Mouse (Mus musculus): Measurements from ENCODE around the gene Ociad1. TPM values are rescaled to one million over a fixed set of nuclear protein-coding genes. Genes with fewer than 3 reads are reported as not detected.

Gene Ociad1
- polyA plus RNA-seq, 1 experiment from 2014 or later: 264 TPM

GRCm38 (mm10) chr5:73339779-73340722 lies 47.5 kb downstream of the Ociad1 start:
- Histone ChIP-seq H3K27ac (ENCODE audit: low read depth, low read length) (no peak overlapping the region), H3K4me3 (ENCODE audit: low read depth, low read length) (no peak overlapping the region), H3K9ac (replicated peaks; ENCODE audit: low read depth, low read length) (no peak overlapping the region), H3K36me3 (ENCODE audit: control insufficient read depth, insufficient read depth, low read length) (no peaks in the 10 kb centered on the region), H3K4me1 (ENCODE audit: control insufficient read depth, insufficient read depth, low read length) (no peaks in the 10 kb centered on the region; the same call in 1 of the 2 replicates), H3K4me2 (ENCODE audit: low read depth, low read length) (no peak overlapping the region), H3K9me3 (ENCODE audit: control insufficient read depth, low read length) (no peaks in the 10 kb centered on the region), H3K27me3 (ENCODE audit: control insufficient read depth, insufficient read depth, low read length) (no peaks in the 10 kb centered on the region)
- no peak for ATAC-seq (ENCODE audit: low read depth)
- WGBS: 88% methylated on average over 9 of the region's 9 CpGs

- H3K4me1 ChIP-seq (ENCODE audit: control insufficient read depth, insufficient read depth, low read length): no peaks in the 10 kb centered on the region; the same call in 1 of the 2 replicates
- WGBS: 81% methylated on average over 8 of the region's 8 CpGs
- ATAC-seq (ENCODE audit: low read depth): no peak
Measured at GRCm38 (mm10) chr5:73340723-73341235, 48.2 kb downstream of the Ociad1 start, which contains the start of gene Ociad2. Gene Ociad2 (minus strand): TSS chr5:73341028.

DNA sequence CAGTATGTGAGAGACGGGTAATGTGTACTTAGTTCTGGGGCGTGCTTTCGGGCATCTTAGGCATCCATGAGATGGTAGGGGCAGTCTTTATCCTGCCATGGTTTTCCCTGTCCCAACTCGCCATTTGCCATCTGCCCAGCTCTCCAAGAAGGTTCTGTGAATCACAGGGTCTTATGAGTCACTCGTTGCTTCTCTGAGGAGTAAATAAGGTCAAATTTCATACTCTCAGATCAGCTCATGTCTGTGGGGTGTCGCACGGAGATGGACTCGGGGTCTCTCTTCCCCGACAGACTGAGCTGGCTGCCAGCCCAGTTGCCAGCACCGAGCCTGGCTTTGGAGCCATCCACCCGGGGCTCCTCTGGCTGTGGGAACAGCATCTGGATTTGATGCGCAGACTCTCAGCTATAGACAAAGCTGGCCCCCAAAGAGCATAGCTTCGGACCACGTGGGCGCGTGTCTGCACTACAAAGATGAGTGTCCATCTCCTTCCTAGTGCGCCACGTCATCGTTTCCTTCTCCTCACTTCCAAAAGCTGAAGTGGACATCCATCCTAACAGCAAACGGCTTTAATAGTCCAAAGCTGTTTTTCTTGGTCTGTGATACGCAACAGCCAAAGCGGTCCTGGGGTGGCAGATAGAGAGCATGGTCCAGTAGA lies 50.2 kb downstream of the Ociad1 start:
- ATAC-seq (ENCODE audit: low read depth): no peak
- H3K9ac ChIP-seq (replicated peaks; ENCODE audit: low read depth, low read length): no peak overlapping the region
- no peaks in the 10 kb centered on the region; the same call in 1 of the 2 replicates for H3K4me1 ChIP-seq (ENCODE audit: control insufficient read depth, insufficient read depth, low read length)
- no peak overlapping the region for H3K4me2 ChIP-seq (ENCODE audit: low read depth, low read length)
- no peak overlapping the region for H3K27ac ChIP-seq (ENCODE audit: low read depth, low read length)
- no peaks in the 10 kb centered on the region for H3K9me3 ChIP-seq (ENCODE audit: control insufficient read depth, low read length)
- H3K4me3 ChIP-seq (ENCODE audit: low read depth, low read length): no peak overlapping the region
- WGBS: 90% methylated on average over 22 of the region's 22 CpGs
- H3K36me3 ChIP-seq (ENCODE audit: control insufficient read depth, insufficient read depth, low read length): no peaks in the 10 kb centered on the region
- no peaks in the 10 kb centered on the region for H3K27me3 ChIP-seq (ENCODE audit: control insufficient read depth, insufficient read depth, low read length)

More at GRCm38 (mm10) chr5:73340723-73341235, 48.2 kb downstream of the Ociad1 start, which contains the start of gene Ociad2:
- Histone ChIP-seq H3K36me3 (ENCODE audit: control insufficient read depth, insufficient read depth, low read length) (no peaks in the 10 kb centered on the region), H3K4me2 (ENCODE audit: low read depth, low read length) (no peak within 1 kb of the TSS), H3K9me3 (ENCODE audit: control insufficient read depth, low read length) (no peaks in the 10 kb centered on the region), H3K27ac (ENCODE audit: low read depth, low read length) (no peak within 1 kb of the TSS), H3K27me3 (ENCODE audit: control insufficient read depth, insufficient read depth, low read length) (no peaks in the 10 kb centered on the region), H3K9ac (replicated peaks; ENCODE audit: low read depth, low read length) (no peak within 1 kb of the TSS), H3K4me3 (ENCODE audit: low read depth, low read length) (no peak within 1 kb of the TSS)

DNA sequence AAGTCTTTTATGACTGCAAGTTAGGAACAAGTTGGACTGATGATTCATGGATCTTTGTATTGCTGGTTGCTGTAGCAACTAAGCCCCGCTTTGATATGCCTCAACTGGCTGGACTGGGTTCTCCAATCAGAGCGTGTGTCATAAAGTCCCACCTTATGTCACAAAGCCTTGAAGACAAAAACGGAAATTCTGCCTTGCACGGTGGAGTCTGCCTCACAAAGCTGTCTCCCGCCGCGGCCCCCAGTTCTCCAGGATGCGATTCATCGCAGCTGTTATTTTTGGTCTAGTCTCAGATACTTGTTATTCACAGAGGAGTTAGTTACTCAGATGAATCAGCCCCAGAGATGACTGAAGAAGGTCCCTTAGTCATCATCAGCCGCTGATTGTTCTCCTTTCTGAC lies 51.7 kb downstream of the Ociad1 start:
- Histone ChIP-seq H3K4me2 (ENCODE audit: low read depth, low read length) (no peak overlapping the region), H3K4me3 (ENCODE audit: low read depth, low read length) (no peak overlapping the region), H3K9ac (replicated peaks; ENCODE audit: low read depth, low read length) (no peak overlapping the region), H3K27me3 (ENCODE audit: control insufficient read depth, insufficient read depth, low read length) (no peaks in the 10 kb centered on the region), H3K27ac (ENCODE audit: low read depth, low read length) (no peak overlapping the region), H3K9me3 (ENCODE audit: control insufficient read depth, low read length) (no peaks in the 10 kb centered on the region), H3K36me3 (ENCODE audit: control insufficient read depth, insufficient read depth, low read length) (no peaks in the 10 kb centered on the region), H3K4me1 (ENCODE audit: control insufficient read depth, insufficient read depth, low read length) (no peaks in the 10 kb centered on the region)
- ATAC-seq (ENCODE audit: low read depth): no peak
- 71% methylated on average over 10 of the region's 10 CpGs for WGBS

- no peaks in the 10 kb centered on the region for H3K9me3 ChIP-seq (ENCODE audit: control insufficient read depth, low read length)
- no peaks in the 10 kb centered on the region for H3K4me1 ChIP-seq (ENCODE audit: control insufficient read depth, insufficient read depth, low read length)
- no peaks in the 10 kb centered on the region for H3K36me3 ChIP-seq (ENCODE audit: control insufficient read depth, insufficient read depth, low read length)
- H3K27me3 ChIP-seq (ENCODE audit: control insufficient read depth, insufficient read depth, low read length): no peaks in the 10 kb centered on the region
- 82% methylated on average over 4 of the region's 4 CpGs for WGBS
- no peak for ATAC-seq (ENCODE audit: low read depth)
- H3K4me3 ChIP-seq (ENCODE audit: low read depth, low read length): no peak overlapping the region
- no peak overlapping the region for H3K27ac ChIP-seq (ENCODE audit: low read depth, low read length)
- no peak overlapping the region for H3K9ac ChIP-seq (replicated peaks; ENCODE audit: low read depth, low read length)
- H3K4me2 ChIP-seq (ENCODE audit: low read depth, low read length): no peak overlapping the region
Measured at GRCm38 (mm10) chr5:73345254-73345653, 52.7 kb downstream of the Ociad1 start.

DNA sequence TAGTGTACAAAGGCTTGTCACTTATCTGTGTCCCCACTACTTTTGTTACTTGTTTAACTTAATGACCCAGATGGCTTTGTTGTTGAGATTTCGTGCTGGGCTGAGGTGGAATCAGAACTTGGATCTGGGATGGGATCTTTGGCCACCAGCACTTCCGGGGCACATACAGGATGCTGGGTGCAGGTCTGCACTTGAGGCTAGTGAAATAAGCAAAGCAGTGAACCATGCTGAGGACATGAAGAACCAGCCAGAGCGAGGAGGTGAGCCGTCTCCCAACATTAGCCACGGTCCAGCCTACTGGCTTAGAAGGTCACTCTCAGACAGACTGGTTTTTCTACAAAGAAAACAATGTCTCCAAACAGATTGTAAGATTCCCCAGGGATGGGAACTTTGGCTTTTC lies 56.9 kb downstream of the Ociad1 start:
- Histone ChIP-seq H3K4me1 (ENCODE audit: control insufficient read depth, insufficient read depth, low read length) (0 out of 2 replicates have a peak, but pooled peaks cover 2% of the 10 kb centered on the region), H3K27ac (ENCODE audit: low read depth, low read length) (no peak overlapping the region), H3K9ac (replicated peaks; ENCODE audit: low read depth, low read length) (no peak overlapping the region), H3K27me3 (ENCODE audit: control insufficient read depth, insufficient read depth, low read length) (no peaks in the 10 kb centered on the region), H3K4me2 (ENCODE audit: low read depth, low read length) (no peak overlapping the region), H3K4me3 (ENCODE audit: low read depth, low read length) (no peak overlapping the region), H3K36me3 (ENCODE audit: control insufficient read depth, insufficient read depth, low read length) (no peaks in the 10 kb centered on the region), H3K9me3 (ENCODE audit: control insufficient read depth, low read length) (no peaks in the 10 kb centered on the region)
- WGBS: 46% methylated on average over 5 of the region's 5 CpGs
- no peak for ATAC-seq (ENCODE audit: low read depth)

- Histone ChIP-seq H3K4me3 (ENCODE audit: low read depth, low read length) (no peak overlapping the region), H3K27ac (ENCODE audit: low read depth, low read length) (no peak overlapping the region), H3K9me3 (ENCODE audit: control insufficient read depth, low read length) (no peaks in the 10 kb centered on the region), H3K4me1 (ENCODE audit: control insufficient read depth, insufficient read depth, low read length) (0 out of 2 replicates have a peak, but pooled peaks cover 6% of the 10 kb centered on the region), H3K36me3 (ENCODE audit: control insufficient read depth, insufficient read depth, low read length) (no peaks in the 10 kb centered on the region), H3K27me3 (ENCODE audit: control insufficient read depth, insufficient read depth, low read length) (no peaks in the 10 kb centered on the region), H3K9ac (replicated peaks; ENCODE audit: low read depth, low read length) (no peak overlapping the region), H3K4me2 (ENCODE audit: low read depth, low read length) (no peak overlapping the region)
- WGBS: 92% methylated on average over 1 of the region's 1 CpGs
- no peak for ATAC-seq (ENCODE audit: low read depth)
Measured at GRCm38 (mm10) chr5:73351796-73352195, 59.2 kb downstream of the Ociad1 start.

- Histone ChIP-seq H3K4me2 (ENCODE audit: low read depth, low read length) (no peak overlapping the region), H3K4me3 (ENCODE audit: low read depth, low read length) (no peak overlapping the region), H3K4me1 (ENCODE audit: control insufficient read depth, insufficient read depth, low read length) (0 out of 2 replicates have a peak, but pooled peaks cover 6% of the 10 kb centered on the region), H3K36me3 (ENCODE audit: control insufficient read depth, insufficient read depth, low read length) (no peaks in the 10 kb centered on the region), H3K27ac (ENCODE audit: low read depth, low read length) (no peak overlapping the region), H3K9me3 (ENCODE audit: control insufficient read depth, low read length) (no peaks in the 10 kb centered on the region), H3K27me3 (ENCODE audit: control insufficient read depth, insufficient read depth, low read length) (no peaks in the 10 kb centered on the region), H3K9ac (replicated peaks; ENCODE audit: low read depth, low read length) (no peak overlapping the region)
- no peak for ATAC-seq (ENCODE audit: low read depth)
- WGBS: 50% methylated on average over 7 of the region's 7 CpGs
Measured at GRCm38 (mm10) chr5:73353519-73353918, 60.9 kb downstream of the Ociad1 start.
